Mouse (Mus musculus): Measurements from ENCODE around the gene Sdk1. TPM values are rescaled to one million over a fixed set of nuclear protein-coding genes. Genes with fewer than 3 reads are reported as not detected.
A peak's percentile ranks its signal among the peaks of the same experiment; 100 is the strongest.

Sdk1 gene
- polyA plus RNA-seq, 1 experiment from 2014 or later: 1.9 TPM

DNA sequence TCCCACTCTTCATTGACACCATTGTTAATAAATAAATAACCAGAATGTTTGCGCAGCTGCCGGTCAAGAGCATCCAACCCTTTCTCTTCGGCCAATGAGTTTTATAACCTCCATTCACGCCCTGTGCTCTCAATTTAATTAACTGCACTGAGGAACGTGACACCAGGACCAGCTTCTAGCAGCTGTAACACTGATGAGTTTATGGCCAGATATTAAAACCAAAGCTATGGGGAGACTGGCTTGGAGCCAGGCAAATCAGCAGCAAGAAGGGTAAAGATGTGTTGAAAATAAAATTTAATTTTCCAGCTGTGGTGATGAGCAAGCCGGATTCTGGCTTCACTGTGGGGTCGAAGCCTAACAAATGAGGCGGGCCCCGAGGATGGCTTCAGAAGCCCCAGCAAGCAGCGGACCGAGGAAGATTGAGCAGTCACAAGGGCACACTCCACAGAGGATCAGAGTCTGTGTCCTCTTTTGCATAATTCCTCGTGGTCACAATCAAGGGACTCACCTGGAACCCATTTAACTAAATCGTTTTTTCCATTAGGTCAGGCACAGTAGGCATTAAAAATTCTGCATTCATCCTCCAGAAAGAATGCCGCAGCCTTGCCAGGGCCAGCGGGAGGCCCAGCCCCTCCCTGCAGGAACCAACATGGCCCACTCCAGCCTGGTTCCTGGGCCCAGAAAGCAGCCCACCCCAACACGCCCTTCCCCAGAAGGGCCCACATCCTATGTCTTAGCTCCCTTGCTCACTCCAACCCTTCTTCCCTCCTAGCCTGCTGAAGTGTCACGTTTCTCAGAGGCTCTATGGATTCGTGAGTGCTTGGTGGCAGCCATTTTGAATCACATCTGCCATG is 987.9 kb downstream of the Sdk1 start:
- Histone ChIP-seq H3K27me3 (ENCODE audit: control insufficient read depth, insufficient read depth, low read length) (no peaks in the 10 kb centered on the region), H3K4me2 (ENCODE audit: low read length) (no peak overlapping the region), H3K4me1 (ENCODE audit: control insufficient read depth, insufficient read depth, low read length) (no peaks in the 10 kb centered on the region), H3K4me3 (replicated peaks; ENCODE audit: low read depth, low read length) (no peak overlapping the region), H3K36me3 (ENCODE audit: control insufficient read depth, insufficient read depth, low read length) (no peaks in the 10 kb centered on the region), H3K27ac (replicated peaks; ENCODE audit: low read depth, low read length) (peak overlapping the region; percentile 49; the same call in 1 of the 2 replicates), H3K9me3 (ENCODE audit: control insufficient read depth, low read length) (no peaks in the 10 kb centered on the region), H3K9ac (replicated peaks; ENCODE audit: low read length) (no peak overlapping the region)
- no peak for DNase-seq
- no peak for ATAC-seq (ENCODE audit: low FRiP score, low TSS enrichment)
- 64% methylated on average over 18 of the region's 18 CpGs for WGBS

DNA sequence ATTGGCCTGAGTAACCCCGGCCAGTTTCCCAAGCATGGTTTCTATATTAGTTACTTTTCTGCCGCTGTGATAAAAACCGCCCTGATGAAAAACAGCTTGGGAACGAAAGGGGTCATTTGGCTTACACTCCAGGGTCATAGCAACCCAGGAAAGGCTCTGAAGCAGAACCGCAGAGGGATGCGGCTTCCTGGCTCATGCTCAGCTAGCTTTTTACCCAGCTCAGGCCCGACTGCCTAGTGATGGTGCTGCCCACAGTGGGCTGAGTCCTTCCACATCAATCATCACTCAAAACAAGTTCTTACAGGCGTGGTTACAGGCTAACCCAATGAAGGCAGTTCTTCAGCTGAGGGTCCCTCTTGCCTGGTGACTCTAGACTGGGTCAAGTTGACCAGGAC is 988.5 kb downstream of the Sdk1 start:
- H3K36me3 ChIP-seq (ENCODE audit: control insufficient read depth, insufficient read depth, low read length): no peaks in the 10 kb centered on the region
- H3K9me3 ChIP-seq (ENCODE audit: control insufficient read depth, low read length): no peaks in the 10 kb centered on the region
- H3K27me3 ChIP-seq (ENCODE audit: control insufficient read depth, insufficient read depth, low read length): no peaks in the 10 kb centered on the region
- H3K9ac ChIP-seq (replicated peaks; ENCODE audit: low read length): no peak overlapping the region
- H3K4me1 ChIP-seq (ENCODE audit: control insufficient read depth, insufficient read depth, low read length): no peaks in the 10 kb centered on the region
- DNase-seq (no peak), ATAC-seq (ENCODE audit: low FRiP score, low TSS enrichment) (no peak)
- WGBS: 90% methylated on average over 8 of the region's 8 CpGs
- no peak overlapping the region for H3K4me2 ChIP-seq (ENCODE audit: low read length)
- H3K4me3 ChIP-seq (replicated peaks; ENCODE audit: low read depth, low read length): no peak overlapping the region
- H3K27ac ChIP-seq (replicated peaks; ENCODE audit: low read depth, low read length): 0 out of 2 replicates have a peak overlapping the region, but pooled peaks have one; percentile 49

DNA sequence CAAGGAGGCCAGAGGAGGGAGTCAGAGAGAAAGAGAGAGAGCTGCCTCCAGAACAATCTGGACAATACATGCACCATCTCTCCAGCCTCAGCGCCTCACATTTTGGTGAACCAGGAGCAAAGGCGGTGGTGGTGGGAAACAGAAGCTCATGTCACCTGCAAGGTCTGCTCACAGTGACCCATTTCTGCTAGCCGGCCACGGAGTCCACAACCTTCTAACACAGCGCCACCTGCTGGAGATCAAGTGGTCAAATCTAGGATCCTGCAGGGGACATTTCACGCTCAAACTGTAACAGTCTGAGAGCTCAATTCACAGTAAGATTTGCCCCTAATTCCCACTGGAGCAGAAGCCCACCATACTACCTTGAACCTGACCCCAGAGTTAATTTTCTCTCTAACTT is 999.0 kb downstream of the Sdk1 start:
- H3K27ac ChIP-seq (replicated peaks; ENCODE audit: low read depth, low read length): no peak overlapping the region
- 92% methylated on average over 6 of the region's 6 CpGs for WGBS
- H3K4me2 ChIP-seq (ENCODE audit: low read length): no peak overlapping the region
- peaks cover 2% of the 10 kb centered on the region; the same call in 1 of the 2 replicates for H3K9me3 ChIP-seq (ENCODE audit: control insufficient read depth, low read length)
- H3K4me3 ChIP-seq (replicated peaks; ENCODE audit: low read depth, low read length): no peak overlapping the region
- no peak overlapping the region for H3K9ac ChIP-seq (replicated peaks; ENCODE audit: low read length)
- no peak for DNase-seq
- H3K36me3 ChIP-seq (ENCODE audit: control insufficient read depth, insufficient read depth, low read length): no peaks in the 10 kb centered on the region
- no peak for ATAC-seq (ENCODE audit: low FRiP score, low TSS enrichment)
- H3K27me3 ChIP-seq (ENCODE audit: control insufficient read depth, insufficient read depth, low read length): no peaks in the 10 kb centered on the region
- no peaks in the 10 kb centered on the region for H3K4me1 ChIP-seq (ENCODE audit: control insufficient read depth, insufficient read depth, low read length)

DNA sequence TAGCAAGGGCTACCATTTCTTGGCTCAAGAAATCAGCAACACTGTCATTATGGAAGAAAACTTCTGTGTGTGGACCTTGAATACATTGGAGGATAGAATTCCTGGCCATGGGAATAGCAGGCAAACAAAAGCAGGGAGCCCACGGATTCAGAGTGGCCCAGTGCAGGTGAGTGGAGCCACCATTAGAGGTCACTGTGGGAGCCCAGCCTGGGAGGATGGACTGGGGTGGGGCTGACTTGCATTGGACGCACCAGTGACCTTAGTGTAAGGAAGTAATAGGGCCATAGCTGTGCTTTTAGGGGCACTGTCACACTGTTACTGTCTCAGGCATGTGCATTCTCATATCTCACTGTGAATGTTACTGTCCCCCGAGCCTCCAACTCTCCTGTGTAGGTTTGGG is 1001.3 kb downstream of the Sdk1 start:
- Histone ChIP-seq H3K9ac (replicated peaks; ENCODE audit: low read length) (no peak overlapping the region), H3K27ac (replicated peaks; ENCODE audit: low read depth, low read length) (no peak overlapping the region), H3K4me2 (ENCODE audit: low read length) (no peak overlapping the region), H3K4me3 (replicated peaks; ENCODE audit: low read depth, low read length) (no peak overlapping the region), H3K9me3 (ENCODE audit: control insufficient read depth, low read length) (peaks cover 16% of the 10 kb centered on the region; the same call in 1 of the 2 replicates), H3K4me1 (ENCODE audit: control insufficient read depth, insufficient read depth, low read length) (no peaks in the 10 kb centered on the region), H3K27me3 (ENCODE audit: control insufficient read depth, insufficient read depth, low read length) (no peaks in the 10 kb centered on the region), H3K36me3 (ENCODE audit: control insufficient read depth, insufficient read depth, low read length) (no peaks in the 10 kb centered on the region)
- ATAC-seq (ENCODE audit: low FRiP score, low TSS enrichment): no peak
- WGBS: 47% methylated on average over 3 of the region's 3 CpGs
- DNase-seq: no peak

DNA sequence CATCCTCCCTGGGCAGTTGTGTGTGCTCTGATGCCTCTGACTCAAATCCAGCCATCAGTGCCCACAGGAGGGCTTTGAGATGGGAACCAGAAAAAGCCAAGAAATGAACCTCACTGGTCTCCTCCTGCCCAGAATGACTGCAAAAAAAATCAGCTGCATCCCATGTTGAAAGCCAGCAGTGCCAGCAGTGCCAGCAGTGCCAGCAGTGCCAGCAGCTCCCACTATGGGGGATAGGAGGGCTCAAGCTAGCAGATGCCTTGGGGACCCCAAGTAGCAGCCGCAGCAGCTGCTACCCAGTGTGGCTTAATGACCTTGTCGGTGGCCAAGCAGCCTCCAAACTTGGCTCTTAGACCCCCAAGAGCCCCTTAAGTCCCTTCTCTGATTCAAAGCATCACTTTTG is 1001.8 kb downstream of the Sdk1 start:
- Histone ChIP-seq H3K36me3 (ENCODE audit: control insufficient read depth, insufficient read depth, low read length) (no peaks in the 10 kb centered on the region), H3K9ac (replicated peaks; ENCODE audit: low read length) (no peak overlapping the region), H3K4me1 (ENCODE audit: control insufficient read depth, insufficient read depth, low read length) (no peaks in the 10 kb centered on the region), H3K4me2 (ENCODE audit: low read length) (no peak overlapping the region), H3K27ac (replicated peaks; ENCODE audit: low read depth, low read length) (no peak overlapping the region), H3K4me3 (replicated peaks; ENCODE audit: low read depth, low read length) (no peak overlapping the region), H3K27me3 (ENCODE audit: control insufficient read depth, insufficient read depth, low read length) (no peaks in the 10 kb centered on the region), H3K9me3 (ENCODE audit: control insufficient read depth, low read length) (peaks cover 16% of the 10 kb centered on the region; the same call in 1 of the 2 replicates)
- ATAC-seq (ENCODE audit: low FRiP score, low TSS enrichment) (no peak), DNase-seq (no peak)
- 79% methylated on average over 2 of the region's 2 CpGs for WGBS

DNA sequence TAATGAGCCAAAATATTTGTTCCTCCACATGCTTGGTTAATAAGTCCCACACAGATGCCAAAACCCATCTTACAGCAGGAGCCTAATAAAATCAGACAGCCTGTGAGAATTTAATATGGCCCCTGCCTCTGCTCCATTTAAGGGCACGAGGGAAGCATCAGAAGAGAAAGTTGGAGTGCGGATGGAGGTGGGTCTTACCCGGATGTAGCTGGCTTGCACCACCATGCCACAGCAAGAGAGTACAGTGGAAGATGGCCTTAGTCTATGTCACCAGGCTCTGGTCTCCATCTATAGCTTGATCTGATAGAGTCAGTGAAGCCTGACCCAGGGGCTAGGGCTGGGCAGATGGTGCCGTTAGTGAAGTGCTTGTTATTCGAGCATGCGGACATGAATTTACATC is 1014.9 kb downstream of the Sdk1 start:
- ATAC-seq (ENCODE audit: low FRiP score, low TSS enrichment) (no peak), DNase-seq (no peak)
- Histone ChIP-seq H3K27ac (replicated peaks; ENCODE audit: low read depth, low read length) (no peak overlapping the region), H3K4me2 (ENCODE audit: low read length) (no peak overlapping the region), H3K4me1 (ENCODE audit: control insufficient read depth, insufficient read depth, low read length) (no peaks in the 10 kb centered on the region), H3K9ac (replicated peaks; ENCODE audit: low read length) (no peak overlapping the region), H3K4me3 (replicated peaks; ENCODE audit: low read depth, low read length) (no peak overlapping the region), H3K27me3 (ENCODE audit: control insufficient read depth, insufficient read depth, low read length) (no peaks in the 10 kb centered on the region), H3K9me3 (ENCODE audit: control insufficient read depth, low read length) (no peaks in the 10 kb centered on the region), H3K36me3 (ENCODE audit: control insufficient read depth, insufficient read depth, low read length) (no peaks in the 10 kb centered on the region)
- WGBS: 61% methylated on average over 6 of the region's 6 CpGs

DNA sequence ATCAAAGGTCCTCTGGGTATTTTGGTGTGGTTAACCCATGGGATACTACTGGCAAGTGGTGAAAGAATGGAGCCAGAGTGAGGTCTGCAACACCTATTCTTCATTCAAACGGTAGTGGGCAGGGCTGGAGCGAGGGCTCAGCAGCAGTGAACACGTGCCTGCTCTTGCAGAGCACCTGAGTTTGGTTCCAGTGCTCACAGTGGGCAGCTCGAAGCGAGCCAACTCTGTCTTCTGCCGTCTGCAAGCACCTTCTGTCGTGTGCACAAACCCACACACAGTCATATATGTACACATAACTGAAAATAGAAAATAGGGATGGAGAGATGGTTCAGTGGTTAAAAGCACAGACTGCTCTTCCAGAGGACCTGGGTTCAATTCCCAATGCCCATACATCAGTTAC is 1017.4 kb downstream of the Sdk1 start:
- Histone ChIP-seq H3K4me2 (ENCODE audit: low read length) (no peak overlapping the region), H3K27ac (replicated peaks; ENCODE audit: low read depth, low read length) (no peak overlapping the region), H3K4me1 (ENCODE audit: control insufficient read depth, insufficient read depth, low read length) (no peaks in the 10 kb centered on the region), H3K4me3 (replicated peaks; ENCODE audit: low read depth, low read length) (no peak overlapping the region), H3K9me3 (ENCODE audit: control insufficient read depth, low read length) (no peaks in the 10 kb centered on the region), H3K36me3 (ENCODE audit: control insufficient read depth, insufficient read depth, low read length) (no peaks in the 10 kb centered on the region), H3K27me3 (ENCODE audit: control insufficient read depth, insufficient read depth, low read length) (no peaks in the 10 kb centered on the region), H3K9ac (replicated peaks; ENCODE audit: low read length) (no peak overlapping the region)
- no peak for DNase-seq
- no peak for ATAC-seq (ENCODE audit: low FRiP score, low TSS enrichment)
- WGBS: 89% methylated on average over 7 of the region's 7 CpGs

DNA sequence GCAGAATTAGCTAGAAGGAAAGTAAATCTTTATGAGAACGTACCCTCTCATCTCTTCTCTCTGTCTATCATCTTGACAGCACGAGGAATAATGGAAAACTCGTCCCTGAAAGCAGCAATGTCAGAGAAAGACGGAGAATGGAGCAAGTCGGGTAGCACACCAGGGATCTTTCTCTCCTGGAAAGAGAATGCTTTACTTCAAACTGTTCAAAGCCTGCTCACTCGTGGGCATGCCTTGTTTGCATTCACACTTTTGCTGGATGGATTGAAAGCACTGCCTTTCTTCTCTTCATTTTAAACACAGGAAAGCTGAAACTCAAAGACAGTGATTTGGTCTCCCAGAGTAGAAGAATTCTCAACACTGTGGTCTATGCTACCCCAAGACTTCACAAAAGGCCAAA is 1020.8 kb downstream of the Sdk1 start:
- H3K4me2 ChIP-seq (ENCODE audit: low read length): no peak overlapping the region
- no peaks in the 10 kb centered on the region for H3K4me1 ChIP-seq (ENCODE audit: control insufficient read depth, insufficient read depth, low read length)
- no peak overlapping the region for H3K9ac ChIP-seq (replicated peaks; ENCODE audit: low read length)
- H3K27me3 ChIP-seq (ENCODE audit: control insufficient read depth, insufficient read depth, low read length): no peaks in the 10 kb centered on the region
- no peaks in the 10 kb centered on the region for H3K36me3 ChIP-seq (ENCODE audit: control insufficient read depth, insufficient read depth, low read length)
- peak; percentile 14 for DNase-seq
- ATAC-seq (ENCODE audit: low FRiP score, low TSS enrichment): no peak
- H3K4me3 ChIP-seq (replicated peaks; ENCODE audit: low read depth, low read length): no peak overlapping the region
- no peak overlapping the region for H3K27ac ChIP-seq (replicated peaks; ENCODE audit: low read depth, low read length)
- 39% methylated on average over 6 of the region's 6 CpGs for WGBS
- 0 out of 2 replicates have a peak, but pooled peaks cover 10% of the 10 kb centered on the region for H3K9me3 ChIP-seq (ENCODE audit: control insufficient read depth, low read length)
